Mouse (Mus musculus): ENCODE data around the gene Maml1.

Maml1 gene

DNA sequence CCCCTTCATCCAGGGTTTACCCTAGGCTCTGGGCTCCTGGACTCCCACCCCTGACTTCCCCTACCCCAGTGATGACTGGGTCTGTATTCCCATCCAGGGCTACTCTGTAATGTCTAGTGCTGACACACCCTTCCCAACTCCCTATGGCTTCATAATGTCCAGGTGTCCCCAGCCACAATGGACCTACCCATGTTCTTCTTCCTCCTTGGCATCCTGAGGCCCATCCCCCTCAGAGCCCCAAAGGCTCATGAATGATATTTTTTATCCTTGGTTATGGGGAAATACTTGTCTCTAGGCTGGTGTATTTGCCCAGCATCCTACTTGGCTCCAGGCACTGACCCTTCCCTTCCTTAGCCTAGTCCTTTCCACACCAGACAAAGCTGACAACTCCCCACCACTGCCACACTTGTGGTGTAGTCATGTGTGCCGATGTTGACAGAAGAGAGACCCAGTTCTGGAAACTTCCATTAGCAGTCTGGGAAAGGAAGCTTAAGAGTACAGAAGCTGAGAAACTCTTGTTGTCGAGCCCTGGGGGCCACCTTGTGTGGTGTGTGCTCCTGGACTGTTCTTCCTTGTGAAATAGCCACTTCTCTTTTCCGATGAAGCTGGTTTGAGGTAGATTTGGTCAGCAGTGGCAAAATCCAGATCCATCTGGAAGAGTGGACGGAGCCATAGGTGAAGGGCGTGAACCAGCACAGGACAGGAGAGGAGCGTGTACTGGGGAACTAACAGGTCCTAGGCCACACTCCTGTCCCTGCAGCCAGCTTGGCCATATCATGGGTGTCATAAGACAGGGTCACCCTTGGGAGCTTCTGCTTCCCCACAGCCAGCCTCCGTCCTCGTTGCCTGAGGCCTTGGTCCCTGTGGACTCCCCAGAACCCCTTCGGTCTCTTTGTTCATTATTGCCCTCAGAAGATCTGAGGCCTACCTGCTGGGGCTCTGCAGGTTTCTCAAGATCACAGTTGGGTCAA is 53.0 kb downstream of the Maml1 start:
- DNase-seq: peak in 1 of 2 experiments; percentile 43

DNA sequence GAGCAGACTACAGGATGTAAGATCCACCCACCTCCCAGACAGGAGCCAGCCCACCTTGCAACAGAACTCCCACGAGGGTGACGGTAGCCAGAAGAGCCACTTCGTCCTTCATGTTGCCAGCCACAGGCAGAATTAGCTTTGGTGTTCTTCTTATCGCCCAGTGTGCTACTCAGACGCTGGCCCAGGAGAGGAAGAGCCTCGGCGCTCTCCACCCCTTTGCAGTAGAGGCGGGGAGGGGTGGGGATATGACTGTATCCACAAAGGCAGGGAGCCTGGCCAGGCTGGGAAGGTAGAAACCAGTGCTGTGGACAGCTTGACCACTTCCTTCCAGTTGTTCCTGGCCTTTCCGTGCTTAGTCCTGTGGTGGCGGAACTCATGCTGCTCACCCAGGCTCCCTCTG is 53.8 kb downstream of the Maml1 start, which contains the start of gene Ltc4s:
Gene Ltc4s (minus strand): TSS at position 293 of the 400 bp plus-strand sequence.
- peak in 1 of 2 experiments; percentile 65 for DNase-seq

DNA sequence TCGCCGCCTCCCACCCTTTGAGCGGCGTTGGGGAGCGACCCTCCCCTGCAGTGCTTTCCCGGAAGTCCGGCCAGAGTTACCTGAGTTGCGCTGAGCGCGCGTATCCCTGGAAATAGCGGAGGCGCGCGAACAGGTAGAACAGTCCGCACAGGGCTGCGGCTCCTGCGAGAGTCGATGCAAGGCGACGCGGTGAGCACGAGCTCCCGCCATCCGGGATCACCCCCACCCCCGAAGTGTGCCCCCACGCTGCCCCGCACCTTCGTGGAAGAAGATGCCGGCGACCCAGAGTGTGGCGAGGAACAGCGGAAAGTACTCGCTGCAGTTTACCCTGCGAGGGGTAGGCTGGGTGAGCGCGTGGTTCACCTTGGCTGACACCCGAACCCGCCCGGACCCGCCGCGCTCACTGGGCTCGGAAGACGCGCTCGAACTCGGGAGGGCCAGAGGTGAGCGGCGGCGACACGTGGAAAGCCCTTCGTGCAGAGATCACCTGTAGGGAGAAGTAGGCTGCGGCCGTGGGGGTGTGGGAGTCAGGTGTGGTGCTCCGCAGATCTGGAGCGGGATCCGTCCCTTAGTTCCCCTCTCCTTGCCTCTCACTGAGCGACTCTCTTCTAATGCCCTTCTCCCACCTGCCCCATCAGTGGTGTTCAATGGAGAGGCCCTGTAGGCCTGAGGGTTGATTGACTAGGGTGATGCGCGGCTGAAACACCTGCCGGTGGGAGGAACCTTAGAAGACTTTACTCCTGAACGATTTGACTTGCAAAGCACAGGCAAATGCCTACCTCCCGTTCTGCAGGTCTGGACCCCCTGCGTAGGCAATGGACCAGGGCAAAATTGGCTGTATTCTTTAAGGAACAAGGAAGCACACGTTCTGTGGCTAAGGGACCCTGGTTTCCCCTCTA is 54.9 kb downstream of the Maml1 start:
- DNase-seq: no peak

DNA sequence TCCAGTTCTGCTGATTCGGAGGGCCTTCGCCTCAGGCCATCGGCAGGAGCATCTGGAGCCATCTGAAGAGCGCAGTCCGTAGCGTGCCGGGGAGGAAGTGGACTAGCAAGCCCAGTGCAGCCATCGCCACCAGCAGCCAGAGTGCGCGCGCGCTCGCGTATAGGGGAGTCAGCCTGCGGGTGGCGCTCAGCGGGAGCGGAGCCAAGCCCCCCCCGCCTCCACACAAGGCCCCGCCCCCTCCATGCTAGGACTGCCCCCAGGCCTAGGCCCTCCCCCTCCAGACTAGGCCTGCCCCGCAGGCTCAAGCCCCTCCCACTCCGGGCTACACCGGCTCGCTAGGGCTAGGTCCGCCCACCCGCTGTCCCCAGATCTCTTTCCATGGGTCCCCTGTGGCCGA is 55.6 kb downstream of the Maml1 start:
- DNase-seq: peak; percentile 90 to 94

DNA sequence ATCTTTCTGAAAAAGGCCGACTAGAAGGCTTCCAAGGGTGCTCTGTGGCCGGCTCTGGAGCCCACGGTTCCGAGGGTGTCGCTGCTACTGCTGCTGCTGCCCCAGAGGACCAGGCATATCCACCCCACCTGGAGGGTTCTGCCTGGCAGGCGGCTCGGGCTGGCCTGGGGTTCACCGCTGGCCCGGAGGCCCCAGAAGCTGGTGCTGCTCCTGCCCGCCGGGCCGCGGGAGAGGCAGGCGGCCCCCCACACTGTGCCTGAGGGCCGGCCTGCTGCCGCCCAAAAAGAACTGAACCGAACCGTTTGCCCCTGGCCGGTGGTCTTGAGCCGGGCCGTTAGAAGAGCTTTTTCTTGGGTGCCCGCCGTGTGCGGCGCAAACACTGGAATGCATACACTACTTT is 57.5 kb downstream of the Maml1 start:
- DNase-seq: no peak

DNA sequence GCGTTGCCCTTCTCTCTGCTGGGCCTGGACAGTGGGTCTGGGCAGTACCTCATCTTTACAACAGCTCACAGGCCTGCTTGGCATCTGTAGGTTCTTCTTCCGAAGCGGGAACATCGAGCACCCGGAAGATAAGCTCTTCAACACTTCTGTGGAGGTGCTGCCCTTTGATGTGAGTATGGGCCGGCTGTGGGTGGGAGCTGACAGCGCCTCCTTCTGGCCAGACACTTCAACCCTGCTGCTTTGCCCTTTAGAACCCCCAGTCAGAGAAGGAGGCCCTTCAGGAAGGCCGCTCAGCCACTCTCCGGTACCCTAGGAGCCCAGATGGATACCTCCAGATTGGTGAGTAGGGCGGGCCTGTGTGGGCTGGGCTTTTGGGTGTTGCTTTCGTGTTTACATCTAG is 58.1 kb downstream of the Maml1 start:
- no peak for DNase-seq

DNA sequence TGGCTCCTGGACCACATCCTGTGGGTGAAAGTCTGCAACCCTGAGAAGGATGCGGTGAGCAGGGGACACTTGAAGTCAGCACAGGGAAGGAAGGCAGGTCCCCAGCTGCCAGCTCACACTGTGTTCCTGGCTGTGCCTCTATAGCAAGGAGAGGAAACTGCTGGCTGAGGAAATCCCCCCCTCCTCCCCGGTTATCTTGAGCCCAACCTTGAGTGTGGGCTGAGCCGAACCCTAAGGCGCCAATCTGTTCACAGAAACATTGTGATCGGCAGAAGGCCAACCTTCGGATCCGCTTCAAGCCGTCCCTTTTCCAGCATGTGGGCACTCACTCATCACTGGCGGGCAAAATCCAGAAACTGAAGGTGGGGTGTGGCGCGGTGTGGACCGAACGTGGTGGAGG is 59.1 kb downstream of the Maml1 start:
- no peak for DNase-seq

DNA sequence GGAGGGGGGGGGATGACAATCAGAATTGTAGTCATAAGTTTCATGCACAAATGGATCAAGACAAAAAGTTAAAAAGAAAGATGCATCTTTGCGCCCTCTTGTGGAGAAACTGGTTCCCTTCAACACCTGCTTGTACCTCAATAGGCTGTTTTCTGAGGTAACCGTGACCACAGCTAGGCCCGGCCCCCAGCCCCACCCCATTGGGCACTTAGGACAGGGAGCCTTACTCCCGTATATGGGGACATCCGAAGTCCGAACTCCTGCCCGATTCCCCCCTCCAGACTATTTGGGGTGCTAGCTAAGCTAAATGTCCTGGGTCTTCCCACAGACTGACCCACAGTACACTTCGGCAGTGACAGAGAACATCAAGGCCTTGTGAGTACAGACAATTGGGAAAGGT is 60.7 kb downstream of the Maml1 start:
- DNase-seq: peak in 1 of 2 experiments; percentile 82

DNA sequence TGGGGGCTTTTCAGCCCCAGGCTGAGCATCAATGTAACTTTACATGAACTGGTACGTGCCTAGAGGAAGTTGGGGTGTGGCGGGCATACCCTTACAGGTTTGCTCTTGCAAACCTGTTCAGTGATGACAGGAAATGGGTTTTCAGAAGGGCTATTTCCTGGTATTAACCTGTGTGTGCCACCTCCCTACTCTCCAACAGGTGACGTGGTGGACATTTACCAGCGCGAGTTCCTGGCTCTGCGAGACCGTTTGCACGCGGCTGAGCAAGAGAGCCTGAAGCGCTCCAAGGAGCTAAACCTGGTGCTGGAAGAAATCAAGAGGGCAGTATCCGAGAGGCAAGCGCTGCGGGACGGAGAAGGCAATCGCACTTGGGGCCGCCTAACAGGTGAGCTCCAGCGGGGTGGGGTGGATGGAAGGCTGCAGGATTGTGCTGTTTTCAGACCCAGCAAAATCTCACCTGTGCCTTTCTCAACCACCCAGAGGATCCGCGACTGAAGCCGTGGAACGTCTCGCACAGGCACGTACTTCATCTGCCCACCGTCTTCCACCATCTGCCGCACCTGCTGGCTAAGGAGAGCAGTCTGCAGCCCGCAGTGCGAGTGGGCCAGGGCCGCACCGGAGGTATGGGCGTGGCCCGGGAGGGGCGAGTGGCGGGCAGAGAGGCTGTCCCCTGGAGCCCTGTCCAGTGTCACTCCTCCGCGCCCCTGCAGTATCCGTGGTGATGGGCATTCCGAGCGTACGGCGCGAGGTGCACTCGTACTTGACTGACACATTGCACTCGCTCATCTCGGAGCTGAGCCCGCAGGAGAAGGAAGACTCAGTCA is 61.4 kb downstream of the Maml1 start:
- no peak for DNase-seq

DNA sequence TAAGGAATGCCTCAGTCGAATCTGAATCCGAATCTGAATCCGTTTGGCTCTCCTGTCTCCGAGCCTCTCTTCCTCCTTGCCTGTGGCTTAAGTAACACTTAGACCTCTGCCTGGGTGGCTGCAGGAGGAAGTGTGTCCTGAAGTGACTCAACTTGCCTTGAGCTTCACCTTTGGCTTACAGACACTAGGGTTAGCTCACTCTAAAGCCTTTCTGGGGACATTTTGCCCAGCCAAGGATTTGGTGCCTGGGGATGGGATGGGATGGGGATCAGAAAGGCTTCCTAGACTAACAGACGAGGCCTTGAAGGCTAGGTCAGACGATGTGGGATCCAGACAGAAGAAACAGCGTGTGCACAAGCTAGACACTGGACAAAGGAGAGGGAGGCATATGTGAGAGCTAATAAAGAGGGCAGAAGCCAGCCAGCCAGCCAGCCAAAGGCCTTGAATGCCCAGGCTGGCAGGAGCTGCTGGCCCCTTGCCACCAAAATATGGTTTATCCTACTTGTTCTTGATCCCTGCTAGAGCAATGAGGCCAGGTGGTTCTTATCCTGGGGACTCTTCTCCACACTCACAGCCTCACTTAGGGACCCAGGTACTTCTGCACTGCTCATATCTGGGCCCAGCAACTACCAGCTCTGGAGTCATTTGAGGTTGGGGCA is 62.7 kb downstream of the Maml1 start:
- no peak for DNase-seq

DNA sequence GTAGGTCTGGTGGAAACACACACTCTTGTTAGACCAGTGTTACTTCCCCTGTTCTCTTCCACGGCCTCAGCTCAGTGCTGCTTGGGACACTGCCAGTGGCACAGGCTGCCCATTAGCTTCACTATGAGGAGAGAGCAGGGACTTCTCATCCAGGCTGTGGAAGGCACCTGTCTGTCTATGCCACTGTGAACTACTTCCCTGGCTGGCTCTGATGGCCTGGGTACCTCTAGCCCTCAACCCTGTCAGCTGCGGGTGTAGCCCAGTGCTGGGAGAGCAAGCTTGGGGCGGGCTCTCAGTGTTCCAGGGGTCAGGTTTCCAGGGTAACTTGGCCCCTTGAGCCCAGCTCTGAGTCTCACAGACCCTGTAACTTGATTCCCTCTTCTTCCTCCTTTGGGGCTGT is 63.3 kb downstream of the Maml1 start:
- no peak for DNase-seq

DNA sequence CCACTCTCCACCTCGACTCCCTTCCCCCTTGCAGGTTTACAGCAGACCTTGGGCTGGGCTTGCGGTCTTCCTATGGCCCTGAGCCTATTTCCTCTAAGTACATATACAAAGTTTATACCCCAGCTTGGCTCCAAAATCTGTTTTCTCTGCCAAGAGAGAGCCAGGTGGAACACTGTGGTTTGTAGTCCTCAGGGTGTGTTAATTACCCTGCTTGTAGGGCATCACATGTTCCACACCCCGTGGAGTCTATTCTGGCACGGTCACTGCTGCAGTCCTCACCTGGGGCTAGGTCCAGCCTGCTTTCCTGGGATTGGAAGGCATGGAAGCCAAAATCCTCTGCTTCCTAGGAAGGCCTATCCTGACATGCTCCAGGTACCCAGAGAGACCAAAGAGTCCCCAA is 64.4 kb downstream of the Maml1 start:
- DNase-seq: no peak

DNA sequence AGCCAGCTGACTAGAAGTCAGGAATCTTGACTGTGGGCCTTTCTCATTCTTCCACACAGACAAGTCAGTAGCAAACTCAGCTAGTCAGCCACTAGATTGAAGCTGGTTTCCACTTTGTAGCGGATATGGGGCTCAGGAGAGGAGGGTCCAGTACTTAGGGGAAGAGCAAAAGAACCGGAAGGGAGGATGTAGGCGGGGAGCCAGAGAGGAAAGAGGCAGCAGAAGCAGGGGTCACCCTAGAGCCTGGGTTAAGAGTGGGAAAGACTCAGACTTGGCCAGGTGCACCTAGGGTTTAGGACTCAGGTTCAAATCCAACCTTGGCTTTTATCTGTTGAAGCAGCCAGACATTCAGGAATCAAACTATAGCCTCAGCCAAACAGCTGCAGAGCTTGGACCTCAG is 64.9 kb downstream of the Maml1 start:
- DNase-seq: no peak

DNA sequence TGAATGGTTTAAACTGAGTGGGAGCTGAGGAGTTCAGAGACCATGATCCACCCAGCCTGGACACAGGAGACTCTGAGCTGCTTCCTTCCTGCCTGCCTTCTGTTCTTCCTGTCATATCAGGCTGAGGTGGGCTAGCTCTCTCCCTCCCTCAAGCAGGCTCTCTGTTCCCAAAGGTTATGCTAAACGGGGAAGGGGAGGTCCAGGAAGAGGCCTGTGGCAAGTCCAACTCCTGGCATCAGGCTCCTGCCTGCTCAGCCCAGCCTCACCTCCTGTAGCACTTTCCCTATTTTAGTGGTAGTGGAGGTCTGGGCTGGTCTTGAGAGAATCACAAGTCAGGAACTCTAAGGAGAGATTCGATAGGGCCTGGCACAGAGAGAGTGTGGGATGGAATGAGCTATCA is 65.7 kb downstream of the Maml1 start:
- DNase-seq: no peak

DNA sequence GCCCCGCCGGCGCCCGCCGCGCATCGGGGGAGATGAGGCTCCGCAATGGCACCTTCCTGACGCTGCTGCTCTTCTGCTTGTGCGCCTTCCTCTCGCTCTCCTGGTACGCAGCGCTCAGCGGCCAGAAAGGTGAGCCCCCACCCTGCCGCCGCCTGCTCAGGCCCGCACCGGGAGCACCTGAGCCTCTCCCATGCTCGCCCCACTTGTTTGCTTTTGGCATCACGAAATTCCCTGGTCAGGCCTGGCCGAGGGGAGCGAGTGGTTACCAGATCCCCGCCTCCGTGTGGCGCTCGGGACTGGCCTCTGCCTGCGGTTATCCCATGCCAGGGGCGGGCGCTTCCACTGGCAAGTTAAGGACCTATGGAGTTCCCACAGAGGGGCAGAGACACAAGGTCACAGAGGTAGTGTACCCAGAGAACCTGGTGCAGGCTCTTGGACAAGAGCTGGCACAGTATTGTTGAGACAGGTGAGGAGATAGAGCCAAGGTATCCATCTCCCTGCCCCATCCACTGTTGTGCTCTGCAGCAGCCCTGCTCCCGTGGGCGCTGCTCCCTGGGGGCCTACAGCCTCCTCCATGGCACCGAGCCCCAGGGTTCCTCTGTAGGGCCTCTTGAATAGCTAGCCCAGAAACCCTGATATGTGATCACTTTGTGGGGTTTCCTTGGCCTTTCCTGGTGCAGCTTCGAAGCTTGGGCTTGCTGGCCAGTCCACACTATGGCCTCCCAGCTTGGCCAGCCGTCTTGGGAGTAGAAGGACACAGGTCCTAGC is 66.3 kb downstream of the Maml1 start:
- peak; percentile 61 to 69 for DNase-seq

DNA sequence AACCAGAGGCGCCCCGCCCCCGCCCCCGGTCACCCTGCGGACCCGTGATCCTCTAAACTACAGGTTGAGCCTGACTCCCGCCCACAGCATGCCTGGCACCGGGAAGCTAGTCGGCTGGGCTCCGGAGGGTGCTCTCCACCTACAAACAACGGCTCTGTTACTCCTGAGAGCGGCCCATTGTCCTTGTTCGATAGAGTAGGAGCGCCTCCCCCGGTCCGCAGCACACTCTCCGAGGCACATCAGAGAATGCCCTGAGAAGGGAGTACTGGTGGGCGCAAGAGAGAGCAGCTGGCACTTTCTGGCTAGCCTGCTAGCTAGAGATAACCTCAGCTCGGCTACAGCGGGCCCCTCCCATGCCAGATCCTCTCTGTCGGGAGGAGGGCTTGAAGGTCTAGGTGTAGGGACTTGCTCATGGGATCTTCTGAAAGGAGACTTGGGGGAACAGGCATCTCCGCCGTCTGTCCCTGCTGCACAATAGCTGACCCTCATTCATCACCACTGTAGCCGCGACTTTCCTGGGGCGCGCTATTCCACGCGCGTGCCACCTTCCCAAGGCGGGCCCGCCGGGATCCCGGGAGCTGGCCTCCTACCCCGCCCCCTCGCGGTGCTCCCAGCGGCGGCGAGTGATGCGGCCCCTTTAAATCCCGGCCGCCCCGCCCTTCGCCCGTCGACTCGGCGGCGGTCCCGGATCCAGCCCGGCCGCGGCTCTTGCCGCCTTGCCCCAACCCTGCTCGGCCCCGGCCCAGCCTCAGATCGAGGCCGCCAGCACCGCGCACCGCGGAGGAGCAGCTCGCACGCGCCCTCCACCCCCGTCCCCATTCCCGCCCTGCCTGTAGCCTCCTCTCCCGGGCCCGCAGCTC is 67.2 kb downstream of the Maml1 start:
- peak; percentile 89 for DNase-seq

DNA sequence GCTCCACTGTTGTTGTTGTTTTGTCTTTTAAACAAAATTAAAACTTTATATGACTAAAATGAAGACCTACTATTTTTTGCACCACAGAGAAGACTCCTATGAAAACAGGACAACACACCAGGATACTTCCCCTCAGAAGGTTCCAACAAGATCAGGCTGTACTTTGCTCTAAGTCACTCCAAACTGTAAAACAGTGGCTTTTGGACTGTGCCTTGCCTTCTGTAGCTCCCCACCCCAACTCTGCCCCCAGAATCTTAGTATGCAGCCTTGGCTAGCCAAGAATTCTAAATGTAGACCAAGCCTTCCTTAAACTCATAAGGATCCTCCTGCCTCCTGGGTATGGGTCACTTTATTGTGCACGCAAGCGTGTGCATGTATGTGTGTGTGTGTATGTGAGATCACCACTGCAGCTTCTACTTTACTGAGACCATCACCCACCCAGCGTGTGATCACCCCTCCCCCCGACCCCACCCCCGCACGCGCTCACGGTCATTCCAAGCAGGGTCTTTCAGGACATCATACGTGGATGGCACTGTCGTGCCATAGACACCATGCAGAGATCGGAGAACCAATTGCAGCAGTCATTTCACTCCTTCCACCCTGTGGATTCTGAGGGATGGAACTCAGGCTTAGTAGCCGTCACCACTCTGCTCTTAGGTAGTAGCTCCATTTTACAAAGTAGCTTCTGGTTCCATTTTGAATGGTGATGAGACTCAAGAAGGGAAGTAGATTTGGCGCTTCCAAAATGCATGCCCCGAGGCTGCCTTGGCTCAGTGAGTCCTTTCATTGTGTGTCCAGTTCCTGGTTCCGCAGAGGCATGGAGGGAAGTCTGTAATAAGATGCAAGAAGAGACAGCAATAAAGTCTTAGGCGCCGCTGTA is 68.1 kb downstream of the Maml1 start:
- no peak for DNase-seq

DNA sequence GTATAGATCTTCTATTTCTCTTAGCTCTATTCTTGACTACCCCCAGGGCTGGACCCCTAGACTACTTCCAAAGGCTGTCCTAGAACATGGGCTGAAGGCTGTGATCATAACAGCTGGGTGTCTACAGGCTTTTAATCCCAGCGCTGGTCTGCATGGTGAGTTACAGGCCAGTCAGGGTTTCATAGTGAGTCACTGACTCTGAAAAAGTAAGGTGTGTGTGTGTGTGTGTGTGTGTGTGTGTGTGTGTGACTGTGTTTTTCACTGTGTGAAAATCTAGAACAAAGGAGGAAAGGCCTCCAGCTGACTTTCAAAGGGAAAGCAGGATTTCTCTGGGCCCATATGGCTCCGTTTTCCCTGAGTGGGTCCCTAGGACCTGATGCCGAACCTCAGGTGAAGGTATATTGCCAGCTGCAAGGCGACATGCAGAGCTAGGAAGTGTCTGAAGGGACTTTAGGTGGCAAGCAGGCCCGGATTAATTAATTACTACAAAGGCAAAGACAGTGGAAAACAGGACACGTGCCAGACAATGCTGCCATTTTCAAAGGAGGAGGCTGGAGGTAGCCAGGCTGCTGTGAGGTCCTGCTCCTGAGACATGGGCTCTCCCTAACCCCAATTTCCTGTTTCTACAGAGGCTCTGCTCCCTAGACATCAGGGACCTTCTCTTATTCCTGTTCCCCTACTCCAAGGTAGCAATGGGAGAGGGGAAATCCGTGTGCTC is 69.4 kb downstream of the Maml1 start:
- no peak for DNase-seq

DNA sequence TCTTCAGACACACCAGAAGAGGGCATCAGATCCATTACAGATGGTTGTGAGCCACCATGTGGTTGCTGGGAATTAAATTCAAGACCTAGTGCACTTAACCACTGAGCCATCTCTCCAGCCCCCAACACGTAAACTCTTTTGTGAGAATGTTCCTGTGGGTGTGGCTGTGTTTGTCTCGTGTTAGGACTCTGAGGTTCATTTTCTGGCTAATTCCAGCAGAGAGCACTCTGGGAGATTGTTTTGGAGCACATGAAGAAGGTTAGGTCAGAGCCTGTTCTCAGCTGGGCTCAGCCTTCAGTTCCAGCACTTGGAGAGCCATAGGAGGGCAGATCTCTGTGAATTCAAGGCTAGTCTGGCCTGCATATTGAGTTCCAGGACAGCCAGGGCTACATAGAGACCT is 72.3 kb downstream of the Maml1 start:
- no peak for DNase-seq
